Mouse (Mus musculus): ENCODE measurements around the gene Gm11032. TPM values are rescaled to one million over a fixed set of nuclear protein-coding genes. Genes with fewer than 3 reads are reported as not detected.

Gene Gm11032
- polyA plus RNA-seq, 1 experiment from 2014 or later: not detected

DNA sequence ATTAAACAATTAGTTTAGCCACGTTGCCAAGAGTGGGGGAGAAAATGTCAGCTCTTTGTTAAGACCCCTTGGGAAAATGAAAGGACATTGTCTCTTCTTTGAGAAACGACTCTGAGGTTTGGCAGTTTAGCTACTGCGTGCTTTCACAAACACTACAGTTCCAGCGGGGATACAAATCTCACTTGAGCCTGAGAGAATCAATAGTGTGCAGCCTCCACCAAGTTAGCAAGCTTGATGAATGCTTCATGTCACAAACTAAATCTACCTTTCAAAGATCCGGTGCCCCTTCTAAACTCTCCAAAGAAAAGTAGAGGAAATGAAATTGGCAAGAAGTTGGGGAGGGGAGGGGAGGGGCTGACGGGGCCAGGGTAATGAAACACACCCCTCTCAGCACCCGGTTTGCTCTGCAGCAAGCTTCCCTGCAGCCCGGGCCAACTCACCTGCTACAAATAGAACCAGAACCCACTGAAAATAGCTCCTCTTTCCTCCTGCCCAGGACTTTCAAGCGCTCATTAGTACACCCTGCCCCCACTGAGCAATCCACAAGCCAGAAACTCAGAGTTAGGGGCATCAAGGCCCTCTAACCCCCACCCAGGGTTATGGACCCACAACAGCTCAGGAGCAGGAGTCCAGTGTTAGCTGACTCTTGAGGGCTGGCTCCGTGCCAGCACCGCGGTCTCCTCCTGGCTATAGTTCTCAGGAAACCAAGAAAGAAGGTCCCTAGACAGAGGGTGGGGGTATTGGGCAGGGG, 17.0 kb upstream of the Gm11032 start:
- no peak overlapping the region for H3K9ac ChIP-seq (replicated peaks; ENCODE audit: low read depth)
- no peaks in the 10 kb centered on the region for H3K9me3 ChIP-seq (ENCODE audit: low read length)
- H3K4me3 ChIP-seq (ENCODE audit: low read depth, low read length): no peak overlapping the region
- no peak for TF ChIP-seq CTCF (IDR thresholded peaks at IDR 0.05)
- no peak for TF ChIP-seq EP300 (IDR thresholded peaks at IDR 0.05)
- DNase-seq (ENCODE audit: low spot score): peak; percentile 28
- no peaks in the 10 kb centered on the region for H3K27me3 ChIP-seq (replicated peaks; ENCODE audit: insufficient read depth, low read length)
- H3K4me2 ChIP-seq (replicated peaks; ENCODE audit: low read depth, low read length): peak overlapping the region; percentile 27; the same call in 1 of the 2 replicates
- WGBS: 25% methylated on average over 12 of the region's 12 CpGs
- H3K4me1 ChIP-seq (ENCODE audit: insufficient read depth, low read depth, low read length): no peaks in the 10 kb centered on the region
- no peak overlapping the region for H3K27ac ChIP-seq (ENCODE audit: low read length)
- peak; percentile 46 for ATAC-seq
- H3K36me3 ChIP-seq (ENCODE audit: insufficient read depth, low read length): no peaks in the 10 kb centered on the region

DNA sequence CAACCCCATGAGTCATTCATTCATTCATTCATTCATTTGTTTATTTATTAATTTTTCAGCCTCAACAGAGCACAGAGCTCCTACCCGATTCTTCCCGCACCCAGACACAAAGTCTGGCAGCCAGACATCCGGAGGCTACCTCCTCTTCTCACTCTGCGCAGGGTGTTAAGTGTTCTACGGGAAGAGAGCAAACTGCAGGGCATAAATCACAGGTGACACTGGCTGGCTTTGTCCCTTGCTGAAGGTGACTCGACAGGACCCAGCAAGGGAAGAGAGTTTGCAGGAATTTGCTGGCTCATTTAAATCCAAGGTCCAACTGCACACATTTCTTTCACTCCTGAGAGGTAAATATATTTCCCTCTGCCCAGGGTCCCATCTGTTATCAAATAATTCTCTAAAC, 15.4 kb upstream of the Gm11032 start:
- Histone ChIP-seq H3K27ac (ENCODE audit: low read length) (no peak overlapping the region), H3K4me3 (ENCODE audit: low read depth, low read length) (no peak overlapping the region), H3K4me1 (ENCODE audit: insufficient read depth, low read depth, low read length) (no peaks in the 10 kb centered on the region), H3K4me2 (replicated peaks; ENCODE audit: low read depth, low read length) (no peak overlapping the region), H3K36me3 (ENCODE audit: insufficient read depth, low read length) (no peaks in the 10 kb centered on the region), H3K9me3 (ENCODE audit: low read length) (no peaks in the 10 kb centered on the region), H3K27me3 (replicated peaks; ENCODE audit: insufficient read depth, low read length) (no peaks in the 10 kb centered on the region), H3K9ac (replicated peaks; ENCODE audit: low read depth) (no peak overlapping the region)
- DNase-seq (ENCODE audit: low spot score) (no peak), ATAC-seq (no peak)
- no peak for TF ChIP-seq EP300 (IDR thresholded peaks at IDR 0.05)
- TF ChIP-seq CTCF (IDR thresholded peaks at IDR 0.05): no peak
- 10% methylated on average over 6 of the region's 6 CpGs for WGBS

DNA sequence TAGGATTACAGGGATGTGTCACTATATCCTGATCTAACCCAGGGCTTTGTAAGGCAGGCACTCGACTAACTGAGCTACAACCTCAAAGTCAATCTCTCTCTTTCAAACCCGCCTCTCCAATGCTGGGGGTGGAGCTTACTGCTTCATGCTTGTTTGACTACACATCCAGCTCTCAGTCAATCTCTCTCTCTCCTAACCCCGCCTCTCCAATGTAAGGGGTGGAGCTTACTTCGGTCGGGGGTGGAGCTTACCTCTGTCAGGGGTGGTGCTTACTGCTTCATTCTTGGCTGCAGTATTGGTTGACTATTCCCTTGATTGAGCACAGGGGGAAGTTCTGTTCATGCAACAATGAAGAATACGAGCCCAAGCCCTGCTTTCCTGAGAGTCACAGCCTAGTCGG, 14.5 kb upstream of the Gm11032 start:
- Histone ChIP-seq H3K9ac (replicated peaks; ENCODE audit: low read depth) (no peak overlapping the region), H3K4me3 (ENCODE audit: low read depth, low read length) (no peak overlapping the region), H3K27me3 (replicated peaks; ENCODE audit: insufficient read depth, low read length) (no peaks in the 10 kb centered on the region), H3K4me1 (ENCODE audit: insufficient read depth, low read depth, low read length) (no peaks in the 10 kb centered on the region), H3K4me2 (replicated peaks; ENCODE audit: low read depth, low read length) (no peak overlapping the region), H3K9me3 (ENCODE audit: low read length) (no peaks in the 10 kb centered on the region), H3K36me3 (ENCODE audit: insufficient read depth, low read length) (no peaks in the 10 kb centered on the region), H3K27ac (ENCODE audit: low read length) (no peak overlapping the region)
- ATAC-seq (peak; percentile 32; the same call in 1 of the 2 replicates), DNase-seq (ENCODE audit: low spot score) (no peak)
- 46% methylated on average over 7 of the region's 7 CpGs for WGBS
- TF ChIP-seq EP300 (IDR thresholded peaks at IDR 0.05): no peak
- no peak for TF ChIP-seq CTCF (IDR thresholded peaks at IDR 0.05)

DNA sequence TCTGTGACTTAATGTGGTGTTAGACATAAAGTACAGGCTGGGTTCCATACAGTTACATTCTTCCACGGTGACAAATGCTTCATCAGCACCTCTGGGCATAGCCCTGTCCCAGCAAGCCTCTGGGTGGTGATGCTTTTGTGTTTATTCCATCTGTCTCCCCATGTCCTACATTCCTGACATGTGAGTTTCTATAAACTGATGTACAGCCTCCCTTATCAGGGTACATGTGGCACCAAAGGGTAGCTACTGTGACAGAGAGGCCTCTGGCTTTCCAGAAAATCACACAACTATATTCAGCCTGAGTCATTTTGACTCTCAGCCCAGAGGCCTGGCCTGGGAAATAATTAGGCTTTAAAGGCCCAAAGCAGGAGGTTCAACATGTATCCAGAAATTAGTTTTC, 13.3 kb upstream of the Gm11032 start:
- Histone ChIP-seq H3K27ac (ENCODE audit: low read length) (no peak overlapping the region), H3K9ac (replicated peaks; ENCODE audit: low read depth) (no peak overlapping the region), H3K36me3 (ENCODE audit: insufficient read depth, low read length) (no peaks in the 10 kb centered on the region), H3K4me1 (ENCODE audit: insufficient read depth, low read depth, low read length) (no peaks in the 10 kb centered on the region), H3K4me2 (replicated peaks; ENCODE audit: low read depth, low read length) (no peak overlapping the region), H3K27me3 (replicated peaks; ENCODE audit: insufficient read depth, low read length) (no peaks in the 10 kb centered on the region), H3K9me3 (ENCODE audit: low read length) (no peaks in the 10 kb centered on the region), H3K4me3 (ENCODE audit: low read depth, low read length) (no peak overlapping the region)
- WGBS: 59% methylated on average over 1 of the region's 1 CpGs
- ATAC-seq (peak; percentile 26), DNase-seq (ENCODE audit: low spot score) (no peak)
- no peak for TF ChIP-seq EP300 (IDR thresholded peaks at IDR 0.05)

DNA sequence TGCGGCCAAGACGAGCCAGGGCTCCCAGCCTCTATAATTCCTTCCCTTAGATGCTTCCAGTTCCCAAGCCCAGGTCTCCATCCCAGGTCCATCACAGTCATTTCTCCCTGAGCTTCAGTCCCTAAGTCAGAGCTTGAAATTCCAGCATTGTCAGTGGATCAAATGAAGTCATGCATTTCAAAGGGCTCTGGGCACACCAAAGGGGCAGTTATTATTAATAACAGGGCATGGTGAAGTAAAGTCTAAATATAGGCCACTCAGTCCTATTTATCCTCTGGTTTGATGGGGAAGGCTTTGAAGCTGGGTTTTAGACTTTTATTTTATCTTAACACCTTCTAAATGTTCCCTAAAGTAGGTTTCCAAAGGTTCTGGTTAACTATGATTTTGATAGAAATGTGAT, 8.0 kb upstream of the Gm11032 start:
- H3K9ac ChIP-seq (replicated peaks; ENCODE audit: low read depth): no peak overlapping the region
- TF ChIP-seq CTCF (IDR thresholded peaks at IDR 0.05) (no peak), EP300 (IDR thresholded peaks at IDR 0.05) (no peak)
- H3K4me3 ChIP-seq (ENCODE audit: low read depth, low read length): no peak overlapping the region
- ATAC-seq (no peak), DNase-seq (ENCODE audit: low spot score) (no peak)
- H3K27me3 ChIP-seq (replicated peaks; ENCODE audit: insufficient read depth, low read length): no peaks in the 10 kb centered on the region
- H3K36me3 ChIP-seq (ENCODE audit: insufficient read depth, low read length): no peaks in the 10 kb centered on the region
- no peaks in the 10 kb centered on the region for H3K9me3 ChIP-seq (ENCODE audit: low read length)
- no peak overlapping the region for H3K4me2 ChIP-seq (replicated peaks; ENCODE audit: low read depth, low read length)
- 66% methylated on average over 2 of the region's 2 CpGs for WGBS
- no peak overlapping the region for H3K27ac ChIP-seq (ENCODE audit: low read length)
- no peaks in the 10 kb centered on the region for H3K4me1 ChIP-seq (ENCODE audit: insufficient read depth, low read depth, low read length)

DNA sequence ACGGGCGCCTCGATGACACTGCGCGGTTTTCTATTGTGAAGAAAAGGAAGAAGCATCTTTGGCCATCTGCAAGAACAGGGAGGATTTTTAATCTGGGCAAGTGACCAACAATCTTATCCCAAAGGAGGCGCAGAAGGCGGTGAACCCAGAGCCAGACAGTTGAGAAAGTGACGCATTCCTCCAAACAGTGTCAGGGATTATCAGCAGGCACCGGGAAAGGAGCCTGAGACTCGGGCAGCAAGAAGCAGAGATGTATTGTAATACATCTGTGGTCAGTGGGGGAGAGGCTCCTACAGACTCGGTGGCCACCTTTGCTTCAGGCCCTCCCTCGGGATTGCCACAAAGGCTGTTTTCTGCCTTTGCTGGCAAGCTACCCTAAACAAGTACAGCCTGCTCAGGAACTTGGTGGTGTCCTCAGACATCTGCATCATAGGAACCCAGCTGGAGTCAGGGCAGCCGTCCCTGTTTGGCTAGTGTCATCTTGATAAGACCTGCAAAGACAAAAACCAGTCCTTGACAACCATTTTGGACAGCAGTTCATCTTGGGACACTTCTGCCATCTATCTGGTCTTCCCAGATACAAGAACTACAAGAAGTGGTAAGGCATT, 738 bp downstream of the Gm11032 start:
- H3K4me3 ChIP-seq (ENCODE audit: low read depth, low read length): no peak overlapping the region
- WGBS: 39% methylated on average over 13 of the region's 13 CpGs
- H3K4me2 ChIP-seq (replicated peaks; ENCODE audit: low read depth, low read length): no peak overlapping the region
- no peak for TF ChIP-seq CTCF (IDR thresholded peaks at IDR 0.05)
- H3K27me3 ChIP-seq (replicated peaks; ENCODE audit: insufficient read depth, low read length): no peaks in the 10 kb centered on the region
- H3K4me1 ChIP-seq (ENCODE audit: insufficient read depth, low read depth, low read length): no peaks in the 10 kb centered on the region; the same call in 1 of the 2 replicates
- H3K9ac ChIP-seq (replicated peaks; ENCODE audit: low read depth): no peak overlapping the region
- no peak overlapping the region for H3K27ac ChIP-seq (ENCODE audit: low read length)
- ATAC-seq (no peak), DNase-seq (ENCODE audit: low spot score) (peak; percentile 43)
- no peaks in the 10 kb centered on the region for H3K9me3 ChIP-seq (ENCODE audit: low read length)
- H3K36me3 ChIP-seq (ENCODE audit: insufficient read depth, low read length): no peaks in the 10 kb centered on the region
